Mouse (Mus musculus): ENCODE measurements around the gene Agpat3. TPM values are rescaled to one million over a fixed set of nuclear protein-coding genes. Genes with fewer than 3 reads are reported as not detected.

The Agpat3 gene
- total RNA-seq, 1 experiment from 2014 or later = 8.2 TPM

- no peak for ATAC-seq (replicated peaks; ENCODE audit: low read depth, poor library complexity, severe bottlenecking)
Measured at GRCm38 (mm10) chr10:78300061-78300460, 52.2 kb downstream of the Agpat3 start.

GRCm38 (mm10) chr10:78298651-78299644 is 53.3 kb downstream of the Agpat3 start:
- ATAC-seq (replicated peaks; ENCODE audit: low read depth, poor library complexity, severe bottlenecking) = no peak

- ATAC-seq (replicated peaks; ENCODE audit: low read depth, poor library complexity, severe bottlenecking) = peak; percentile 97
Measured at GRCm38 (mm10) chr10:78297576-78298484, 54.5 kb downstream of the Agpat3 start.

- no peak for ATAC-seq (replicated peaks; ENCODE audit: low read depth, poor library complexity, severe bottlenecking)
Measured at GRCm38 (mm10) chr10:78296980-78297379, 55.3 kb downstream of the Agpat3 start.

GRCm38 (mm10) chr10:78296371-78296770 is 55.9 kb downstream of the Agpat3 start:
- ATAC-seq (replicated peaks; ENCODE audit: low read depth, poor library complexity, severe bottlenecking) = no peak

GRCm38 (mm10) chr10:78293576-78293975 is 58.7 kb downstream of the Agpat3 start:
- no peak for ATAC-seq (replicated peaks; ENCODE audit: low read depth, poor library complexity, severe bottlenecking)

GRCm38 (mm10) chr10:78292381-78292780 is 59.9 kb downstream of the Agpat3 start:
- ATAC-seq (replicated peaks; ENCODE audit: low read depth, poor library complexity, severe bottlenecking) = no peak

GRCm38 (mm10) chr10:78290730-78291535 is 61.4 kb downstream of the Agpat3 start:
- ATAC-seq (replicated peaks; ENCODE audit: low read depth, poor library complexity, severe bottlenecking) = no peak

- no peak for ATAC-seq (replicated peaks; ENCODE audit: low read depth, poor library complexity, severe bottlenecking)
Measured at GRCm38 (mm10) chr10:78288896-78289295, 63.4 kb downstream of the Agpat3 start.

GRCm38 (mm10) chr10:78288135-78288534 is 64.2 kb downstream of the Agpat3 start:
- no peak for ATAC-seq (replicated peaks; ENCODE audit: low read depth, poor library complexity, severe bottlenecking)

GRCm38 (mm10) chr10:78287465-78288132 is 64.7 kb downstream of the Agpat3 start:
- no peak for ATAC-seq (replicated peaks; ENCODE audit: low read depth, poor library complexity, severe bottlenecking)

- ATAC-seq (replicated peaks; ENCODE audit: low read depth, poor library complexity, severe bottlenecking) = no peak
Measured at GRCm38 (mm10) chr10:78285959-78286358, 66.3 kb downstream of the Agpat3 start.

- ATAC-seq (replicated peaks; ENCODE audit: low read depth, poor library complexity, severe bottlenecking) = peak; percentile 70
Measured at GRCm38 (mm10) chr10:78285409-78285808, 66.9 kb downstream of the Agpat3 start.

GRCm38 (mm10) chr10:78284812-78285211 is 67.5 kb downstream of the Agpat3 start:
- ATAC-seq (replicated peaks; ENCODE audit: low read depth, poor library complexity, severe bottlenecking) = peak; percentile 64

- ATAC-seq (replicated peaks; ENCODE audit: low read depth, poor library complexity, severe bottlenecking) = no peak
Measured at GRCm38 (mm10) chr10:78282411-78282810, 69.9 kb downstream of the Agpat3 start.

- no peak for ATAC-seq (replicated peaks; ENCODE audit: low read depth, poor library complexity, severe bottlenecking)
Measured at GRCm38 (mm10) chr10:78280486-78280885, 71.8 kb downstream of the Agpat3 start.

- peak; percentile 86 for ATAC-seq (replicated peaks; ENCODE audit: low read depth, poor library complexity, severe bottlenecking)
Measured at GRCm38 (mm10) chr10:78279210-78279609, 73.1 kb downstream of the Agpat3 start.

GRCm38 (mm10) chr10:78277835-78278234 is 74.5 kb downstream of the Agpat3 start:
- ATAC-seq (replicated peaks; ENCODE audit: low read depth, poor library complexity, severe bottlenecking) = no peak

- no peak for ATAC-seq (replicated peaks; ENCODE audit: low read depth, poor library complexity, severe bottlenecking)
Measured at GRCm38 (mm10) chr10:78276242-78276641, 76.0 kb downstream of the Agpat3 start.

All from common myeloid progenitor, adult 5-6 weeks (primary cell).